Comparison of ENCODE assay signal across 11 mouse cellular contexts in genomic region chr3:81922910-81923309, GRCm38 (mm10). TPM values are rescaled to one million over a fixed set of nuclear protein-coding genes. Genes with fewer than 3 reads are reported as not detected.
DNase-seq lines count a peak whose midpoint lies in the region; ATAC-seq and TF ChIP-seq lines count a peak whose summit lies in the region.
"Had no signal": no experiment of that assay in that cellular context is flagged by ENCODE, and none has a peak within 500 bp of the region (broad histone marks: within the 10 kb centered on the region; RNA-seq: fewer than 3 reads in every experiment).

No protein-coding gene starts in this region.

- no peaks in the 10 kb centered on the region for H3K9me3 ChIP-seq in hindbrain, embryonic 12.5 days (replicated peaks)
- H3K9me3 ChIP-seq in hindbrain, embryonic 14.5 days (ENCODE audit: control insufficient read depth, low read length), result no peaks in the 10 kb centered on the region
- H3K9me3 ChIP-seq in forebrain, postnatal 0 days (ENCODE audit: low read length), result no peaks in the 10 kb centered on the region
- no peaks in the 10 kb centered on the region for H3K9me3 ChIP-seq in midbrain, embryonic 13.5 days
- H3K9me3 ChIP-seq: embryonic facial prominence, embryonic 12.5 days had no signal

- TF ChIP-seq CTCF in Patski (IDR thresholded peaks at IDR 0.05), result no peak
- TF ChIP-seq CTCF in forebrain, postnatal 0 days (IDR thresholded peaks at IDR 0.05; ENCODE audit: low read depth), result peak; percentile 29; the same call in 1 of the 2 replicates

- DNase-seq in hindbrain, embryonic 14.5 days (ENCODE audit: low spot score), result no peak
- no peak for DNase-seq in Patski (ENCODE audit: low read depth, low spot score)
- DNase-seq in forebrain, postnatal 0 days, result peak; percentile 66
- no peak for DNase-seq in cerebellum, postnatal 14 days
- DNase-seq in left cerebral cortex, adult 18-20 months (ENCODE audit: low spot score in 2 of 2), result no peak

- peak; percentile 41 for ATAC-seq in hindbrain, embryonic 12.5 days (ENCODE audit: low FRiP score)
- ATAC-seq in hindbrain, embryonic 14.5 days (ENCODE audit: low FRiP score), result no peak
- ATAC-seq in Patski, result peak; percentile 31
- ATAC-seq in forebrain, postnatal 0 days, result peak; percentile 89
- ATAC-seq in midbrain, embryonic 13.5 days, result peak; percentile 61
- no peak for ATAC-seq in erythroblast, adult 5-6 weeks (replicated peaks; ENCODE audit: low FRiP score, poor library complexity, severe bottlenecking)

- POLR2A ChIA-PET in Patski (lab: Charles Lee), result interaction anchor here (0.8 kb wide), 1 partner anchor 9 kb away, joined by 3 read pairs; no protein-coding TSS in a partner anchor

- H3K36me3 ChIP-seq in hindbrain, embryonic 12.5 days, result no peaks in the 10 kb centered on the region
- no peaks in the 10 kb centered on the region for H3K36me3 ChIP-seq in hindbrain, embryonic 14.5 days (replicated peaks; ENCODE audit: control insufficient read depth, insufficient read depth)
- H3K36me3 ChIP-seq in forebrain, postnatal 0 days (ENCODE audit: insufficient read depth), result no peaks in the 10 kb centered on the region
- no peaks in the 10 kb centered on the region for H3K36me3 ChIP-seq in midbrain, embryonic 13.5 days
- H3K36me3 ChIP-seq: embryonic facial prominence, embryonic 12.5 days had no signal

- CTCF ChIA-PET in Patski (lab: Charles Lee), result interaction anchor here (1.1 to 3.7 kb wide), 4 partner anchors 9 to 16 kb away, joined by 3 to 23 read pairs (median 12); partner anchors contain the start of gene Ctso

- H3K27ac ChIP-seq in hindbrain, embryonic 12.5 days, result no peak overlapping the region
- no peak overlapping the region for H3K27ac ChIP-seq in hindbrain, embryonic 14.5 days
- H3K27ac ChIP-seq in forebrain, postnatal 0 days (ENCODE audit: low read depth, low read length), result no peak overlapping the region; the same call in 1 of the 2 replicates
- H3K27ac ChIP-seq in midbrain, embryonic 13.5 days, result no peak overlapping the region
- H3K27ac ChIP-seq: embryonic facial prominence, embryonic 12.5 days had no signal

- H3K9ac ChIP-seq in hindbrain, embryonic 12.5 days, result no peak overlapping the region
- no peak overlapping the region for H3K9ac ChIP-seq in hindbrain, embryonic 14.5 days
- no peak overlapping the region for H3K9ac ChIP-seq in forebrain, postnatal 0 days
- no peak overlapping the region for H3K9ac ChIP-seq in midbrain, embryonic 13.5 days (replicated peaks)
- H3K9ac ChIP-seq: embryonic facial prominence, embryonic 12.5 days had no signal

- H3K4me2 ChIP-seq in hindbrain, embryonic 12.5 days (replicated peaks), result no peak overlapping the region
- H3K4me2 ChIP-seq in hindbrain, embryonic 14.5 days (replicated peaks), result no peak overlapping the region
- no peak overlapping the region for H3K4me2 ChIP-seq in forebrain, postnatal 0 days (ENCODE audit: low read depth)
- no peak overlapping the region for H3K4me2 ChIP-seq in midbrain, embryonic 13.5 days (replicated peaks)
- H3K4me2 ChIP-seq: embryonic facial prominence, embryonic 12.5 days had no signal

- H3K4me1 ChIP-seq in hindbrain, embryonic 12.5 days, result peaks cover 8% of the 10 kb centered on the region; the same call in 1 of the 2 replicates
- H3K4me1 ChIP-seq in hindbrain, embryonic 14.5 days (replicated peaks; ENCODE audit: control insufficient read depth, insufficient read depth, low read length), result 0 out of 2 replicates have a peak, but pooled peaks cover 5% of the 10 kb centered on the region
- peaks cover 9% of the 10 kb centered on the region; the same call in 1 of the 2 replicates for H3K4me1 ChIP-seq in forebrain, postnatal 0 days (ENCODE audit: insufficient read depth)
- 0 out of 2 replicates have a peak, but pooled peaks cover 8% of the 10 kb centered on the region for H3K4me1 ChIP-seq in midbrain, embryonic 13.5 days (replicated peaks)
- H3K4me1 ChIP-seq: embryonic facial prominence, embryonic 12.5 days had no signal

- in situ Hi-C loops in Patski (cut with MboI; ENCODE audit: low pct_unique_long_range_greater_than_20kb), result loop anchor here (10.0 kb wide), 1 partner anchor 438 kb away; no protein-coding TSS in a partner anchor

- H3K4me3 ChIP-seq in hindbrain, embryonic 12.5 days, result no peak overlapping the region
- H3K4me3 ChIP-seq in hindbrain, embryonic 14.5 days (replicated peaks; ENCODE audit: low read length), result no peak overlapping the region
- H3K4me3 ChIP-seq in forebrain, postnatal 0 days (ENCODE audit: low read depth, low read length), result no peak overlapping the region
- no peak overlapping the region for H3K4me3 ChIP-seq in midbrain, embryonic 13.5 days (replicated peaks)
- H3K4me3 ChIP-seq: embryonic facial prominence, embryonic 12.5 days had no signal

- WGBS in hindbrain, embryonic 12.5 days, result 55% methylated on average over 4 of the region's 4 CpGs
- WGBS in hindbrain, embryonic 14.5 days, result 41% methylated on average over 4 of the region's 4 CpGs
- 37% methylated on average over 4 of the region's 4 CpGs for WGBS in forebrain, postnatal 0 days
- WGBS in midbrain, embryonic 13.5 days, result 54% methylated on average over 4 of the region's 4 CpGs

- no peaks in the 10 kb centered on the region for H3K27me3 ChIP-seq in hindbrain, embryonic 12.5 days
- H3K27me3 ChIP-seq in hindbrain, embryonic 14.5 days (ENCODE audit: control insufficient read depth, insufficient read depth, low read length), result no peaks in the 10 kb centered on the region
- H3K27me3 ChIP-seq in Patski, result peaks cover 38% of the 10 kb centered on the region
- H3K27me3 ChIP-seq in forebrain, postnatal 0 days (ENCODE audit: insufficient read depth, low read length), result no peaks in the 10 kb centered on the region
- no peaks in the 10 kb centered on the region for H3K27me3 ChIP-seq in midbrain, embryonic 13.5 days
- H3K27me3 ChIP-seq: embryonic facial prominence, embryonic 12.5 days had no signal

RNA-seq across cellular contexts. Expression of gene Ctso, which starts 9.5 kb away (rescaled TPM):
- polyA plus RNA-seq in hindbrain, embryonic 12.5 days (2016; fragmentation: Nextera tagmentation; extraction: Ambion mirVana), result 10.6 and 11.0 TPM in 2 replicates
- polyA plus RNA-seq in hindbrain, embryonic 14.5 days (2014; fragmentation: Nextera tagmentation; extraction: Ambion mirVana), result 10.1 and 11.0 TPM in 2 replicates
- 18.5 TPM for polyA plus RNA-seq in Patski (2021)
- total RNA-seq in forebrain, postnatal 0 days (2014; rRNA removed), result 6.1 and 9.2 TPM in 2 replicates
- polyA plus RNA-seq in forebrain, postnatal 0 days (2015; fragmentation: Nextera tagmentation; extraction: Ambion mirVana), result 11.8 and 13.6 TPM in 2 replicates
- polyA plus RNA-seq in midbrain, embryonic 13.5 days (2015; fragmentation: Nextera tagmentation; extraction: Ambion mirVana), result 5.7 and 6.5 TPM in 2 replicates
- 3.7 and 5.6 TPM in 2 replicates for total RNA-seq in erythroblast, adult 5-6 weeks (2015; ENCODE audit: low replicate concordance)
- total RNA-seq in erythroblast, adult 5-6 weeks (2017; ENCODE audit: low replicate concordance), result 0.84 and 7.1 TPM in 2 replicates
- total RNA-seq in left cerebral cortex, adult 18-20 months (2021), result 10 to 100 TPM; 16.0 to 16.4 TPM

RNA-seq across cellular contexts. Expression of gene Tdo2, which starts 53.1 kb away (rescaled TPM):
- polyA plus RNA-seq in hindbrain, embryonic 12.5 days (2016; fragmentation: Nextera tagmentation; extraction: Ambion mirVana), result not detected in 2 replicates
- polyA plus RNA-seq in hindbrain, embryonic 14.5 days (2014; fragmentation: Nextera tagmentation; extraction: Ambion mirVana), result 0.25 TPM in 1 of 2 replicates, not detected in the other
- polyA plus RNA-seq in Patski (2021), result 0.14 TPM
- 0.14 and 0.31 TPM in 2 replicates for total RNA-seq in forebrain, postnatal 0 days (2014; rRNA removed)
- 1.4 and 1.6 TPM in 2 replicates for polyA plus RNA-seq in forebrain, postnatal 0 days (2015; fragmentation: Nextera tagmentation; extraction: Ambion mirVana)
- not detected in 2 replicates for polyA plus RNA-seq in midbrain, embryonic 13.5 days (2015; fragmentation: Nextera tagmentation; extraction: Ambion mirVana)
- not detected in 2 replicates for total RNA-seq in erythroblast, adult 5-6 weeks (2015; ENCODE audit: low replicate concordance)
- not detected in 2 replicates for total RNA-seq in erythroblast, adult 5-6 weeks (2017; ENCODE audit: low replicate concordance)
- 1 to 10 TPM; 1.0 to 1.2 TPM for total RNA-seq in left cerebral cortex, adult 18-20 months (2021)
- total RNA-seq: heart, postnatal 10 days had no signal

RNA-seq across cellular contexts. Expression of gene Asic5, which starts 59.2 kb away (rescaled TPM):
- not detected in 2 replicates for polyA plus RNA-seq in hindbrain, embryonic 12.5 days (2016; fragmentation: Nextera tagmentation; extraction: Ambion mirVana)
- not detected in 2 replicates for polyA plus RNA-seq in hindbrain, embryonic 14.5 days (2014; fragmentation: Nextera tagmentation; extraction: Ambion mirVana)
- polyA plus RNA-seq in Patski (2021), result not detected
- total RNA-seq in forebrain, postnatal 0 days (2014; rRNA removed), result 0.15 TPM in 1 of 2 replicates, not detected in the other
- polyA plus RNA-seq in forebrain, postnatal 0 days (2015; fragmentation: Nextera tagmentation; extraction: Ambion mirVana), result not detected in 2 replicates
- polyA plus RNA-seq in midbrain, embryonic 13.5 days (2015; fragmentation: Nextera tagmentation; extraction: Ambion mirVana), result 0.12 TPM in 1 of 2 replicates, not detected in the other
- total RNA-seq in erythroblast, adult 5-6 weeks (2015; ENCODE audit: low replicate concordance), result not detected in 2 replicates
- total RNA-seq in erythroblast, adult 5-6 weeks (2017; ENCODE audit: low replicate concordance), result not detected in 2 replicates
- not detected for total RNA-seq in left cerebral cortex, adult 18-20 months (2021)
- total RNA-seq: heart, postnatal 10 days had no signal
- polyA plus RNA-seq: embryonic facial prominence, embryonic 12.5 days; limb, embryonic 14.5 days had no signal

Comparison
In these comparisons a context has a peak if more than half of its experiments do, and no peak if none do; other contexts are left out.
1. ATAC-seq: peak in hindbrain, embryonic 12.5 days (single experiment), Patski (single experiment), forebrain, postnatal 0 days (single experiment) and midbrain, embryonic 13.5 days (single experiment); none in hindbrain, embryonic 14.5 days (single experiment) and erythroblast, adult 5-6 weeks (single experiment).